Comparison of ENCODE assay signal across 18 mouse cellular contexts in the genomic region with DNA sequence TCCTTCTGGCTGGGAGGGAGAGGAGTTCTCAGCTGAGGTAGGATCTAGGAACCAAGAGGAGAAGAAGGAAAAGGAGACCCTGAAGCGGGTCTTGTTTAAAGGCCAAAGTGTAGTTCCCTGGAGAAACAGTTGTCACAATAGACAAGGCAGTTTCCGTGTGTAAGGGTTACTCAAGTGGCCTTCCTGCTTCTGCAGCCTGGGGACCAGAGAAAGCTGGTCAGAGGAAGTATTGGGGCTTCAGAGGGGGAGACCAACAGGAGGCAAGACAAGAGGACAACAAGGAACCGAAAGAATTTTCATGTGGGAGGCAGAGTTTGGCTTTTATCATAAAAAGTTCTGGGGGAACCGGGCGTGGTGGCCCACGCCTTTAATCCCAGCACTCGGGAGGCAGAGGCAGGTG. TPM values are rescaled to one million over a fixed set of nuclear protein-coding genes. Genes with fewer than 3 reads are reported as not detected.
DNase-seq lines count a peak whose midpoint lies in the region; ATAC-seq and TF ChIP-seq lines count a peak whose summit lies in the region.
"Had no signal": no experiment of that assay in that cellular context is flagged by ENCODE, and none has a peak within 500 bp of the region (broad histone marks: within the 10 kb centered on the region; RNA-seq: fewer than 3 reads in every experiment).

No protein-coding gene starts in this region.

- H3K4me3 ChIP-seq in lung, adult 2 months (replicated peaks; ENCODE audit: extremely low read depth, low read depth, low read length) = no peak overlapping the region
- H3K4me3 ChIP-seq in bone marrow macrophage, adult 2 months (ENCODE audit: insufficient read depth, low read length) = no peak overlapping the region
- H3K4me3 ChIP-seq: embryonic facial prominence, embryonic 12.5 days; heart, embryonic 15.5 days; hindbrain, embryonic 13.5 days; midbrain, embryonic 13.5 days had no signal

- TF ChIP-seq CTCF in lung, adult 2 months (IDR thresholded peaks at IDR 0.05; ENCODE audit: insufficient read depth, low read length) = no peak
- TF ChIP-seq CTCF in bone marrow macrophage, adult 2 months (IDR thresholded peaks at IDR 0.05; ENCODE audit: low read depth, low read length) = no peak

- peak; percentile 31 to 34 for DNase-seq in lung, adult 18-20 months
- no peak for DNase-seq in lung, adult 2 months
- DNase-seq in monocyte, adult 2 months (ENCODE audit: low read depth in 1 of 2, low spot score in 2 of 2) = peak; percentile 32 to 48
- DNase-seq in cerebellum, postnatal 25 days = no peak
- DNase-seq: adrenal gland, postnatal 25 days; cerebellum, adult 11 months; gastrocnemius, postnatal 25 days; kidney, adult 18-20 months; kidney, postnatal 4 days; layer of hippocampus, postnatal 36 days; lung, embryonic 14.5 days had no signal

- ATAC-seq in common myeloid progenitor, adult 5-6 weeks (replicated peaks; ENCODE audit: low read depth, poor library complexity, severe bottlenecking) = peak; percentile 62; the same call in 1 of the 2 replicates
- no peak for ATAC-seq in megakaryocyte-erythroid progenitor cell, adult 5-6 weeks (replicated peaks; ENCODE audit: low FRiP score, low TSS enrichment, poor library complexity, severe bottlenecking)
- ATAC-seq: midbrain, embryonic 13.5 days had no signal

- no peak for TF ChIP-seq POLR2A in lung, adult 2 months (IDR thresholded peaks at IDR 0.05; ENCODE audit: borderline replicate concordance, extremely low read depth, low read depth, low read length)
- TF ChIP-seq POLR2A in bone marrow macrophage, adult 2 months (IDR thresholded peaks at IDR 0.05; ENCODE audit: borderline replicate concordance, low read depth, low read length) = no peak

- peak overlapping the region; percentile 98 for H3K27ac ChIP-seq in bone marrow macrophage, adult 2 months (ENCODE audit: insufficient read depth, low read depth, low read length)
- H3K27ac ChIP-seq: embryonic facial prominence, embryonic 12.5 days; heart, embryonic 15.5 days; hindbrain, embryonic 13.5 days; midbrain, embryonic 13.5 days had no signal

- H3K4me1 ChIP-seq in lung, adult 2 months (ENCODE audit: control insufficient read depth, insufficient read depth, low read length) = no peaks in the 10 kb centered on the region
- peaks cover 34% of the 10 kb centered on the region for H3K4me1 ChIP-seq in bone marrow macrophage, adult 2 months (ENCODE audit: control insufficient read depth, insufficient read depth, low read length)
- H3K4me1 ChIP-seq: embryonic facial prominence, embryonic 12.5 days; heart, embryonic 15.5 days; hindbrain, embryonic 13.5 days; midbrain, embryonic 13.5 days had no signal

- WGBS in lung, adult 2 months = 71% methylated on average over 7 of the region's 7 CpGs

RNA-seq across cellular contexts. Expression of gene Themis2, which starts 20.2 kb away (rescaled TPM):
- 13.6 and 16.5 TPM in 2 replicates for polyA plus RNA-seq in lung, adult 2 months (2012; rRNA removed)
- polyA plus RNA-seq in bone marrow macrophage, adult 2 months (2012; ENCODE audit: insufficient read depth, insufficient read length, missing spikeins) = 132 and 141 TPM in 2 replicates
- 9.9 and 12.0 TPM in 2 replicates for total RNA-seq in common myeloid progenitor, adult 5-6 weeks (2017)
- total RNA-seq in megakaryocyte-erythroid progenitor cell, adult 5-6 weeks (2014; fragmentation: Nextera tagmentation) = 2.0 and 3.9 TPM in 2 replicates
- 0.80 and 1.7 TPM in 2 replicates for total RNA-seq in megakaryocyte-erythroid progenitor cell, adult 5-6 weeks (2017)

RNA-seq across cellular contexts. Expression of gene Ppp1r8, which starts 26.6 kb away (rescaled TPM):
- polyA plus RNA-seq in lung, adult 2 months (2012; rRNA removed) = 20.9 and 29.9 TPM in 2 replicates
- 24.3 and 28.5 TPM in 2 replicates for polyA plus RNA-seq in bone marrow macrophage, adult 2 months (2012; ENCODE audit: insufficient read depth, insufficient read length, missing spikeins)
- 61.5 and 77.1 TPM in 2 replicates for total RNA-seq in common myeloid progenitor, adult 5-6 weeks (2017)
- total RNA-seq in megakaryocyte-erythroid progenitor cell, adult 5-6 weeks (2014; fragmentation: Nextera tagmentation) = 67.6 and 68.4 TPM in 2 replicates
- total RNA-seq in megakaryocyte-erythroid progenitor cell, adult 5-6 weeks (2017) = 75.2 and 88.5 TPM in 2 replicates

RNA-seq across cellular contexts. Expression of gene Rpa2, which starts 48.3 kb away (rescaled TPM):
- 9.7 and 9.9 TPM in 2 replicates for polyA plus RNA-seq in lung, adult 2 months (2012; rRNA removed)
- polyA plus RNA-seq in bone marrow macrophage, adult 2 months (2012; ENCODE audit: insufficient read depth, insufficient read length, missing spikeins) = 18.4 and 21.8 TPM in 2 replicates
- total RNA-seq in common myeloid progenitor, adult 5-6 weeks (2017) = 52.9 and 63.8 TPM in 2 replicates
- total RNA-seq in megakaryocyte-erythroid progenitor cell, adult 5-6 weeks (2014; fragmentation: Nextera tagmentation) = 108 and 128 TPM in 2 replicates
- total RNA-seq in megakaryocyte-erythroid progenitor cell, adult 5-6 weeks (2017) = 52.6 and 55.3 TPM in 2 replicates

RNA-seq across cellular contexts. Expression of gene Smpdl3b, which starts 59.4 kb away (rescaled TPM):
- 4.7 and 6.6 TPM in 2 replicates for polyA plus RNA-seq in lung, adult 2 months (2012; rRNA removed)
- 8.8 and 9.1 TPM in 2 replicates for polyA plus RNA-seq in bone marrow macrophage, adult 2 months (2012; ENCODE audit: insufficient read depth, insufficient read length, missing spikeins)
- total RNA-seq in common myeloid progenitor, adult 5-6 weeks (2017) = 0.50 TPM in 1 of 2 replicates, not detected in the other
- not detected in 2 replicates for total RNA-seq in megakaryocyte-erythroid progenitor cell, adult 5-6 weeks (2014; fragmentation: Nextera tagmentation)
- not detected in 2 replicates for total RNA-seq in megakaryocyte-erythroid progenitor cell, adult 5-6 weeks (2017)

Comparison
In these comparisons a context has a peak if more than half of its experiments do, and no peak if none do; other contexts are left out.
1. DNase-seq: peak in lung, adult 18-20 months (2 of 2) and monocyte, adult 2 months (2 of 2); none in lung, adult 2 months (single experiment) and cerebellum, postnatal 25 days (0 of 2).